Mouse (Mus musculus) granulocyte monocyte progenitor cell, adult 5-6 weeks (primary cell): ENCODE data around the gene Ip6k2. TPM values are rescaled to one million over a fixed set of nuclear protein-coding genes. Genes with fewer than 3 reads are reported as not detected.

Source experiments
- ATAC-seq: replicated peaks from 2 replicates; pipeline ENCODE4 v1.8.0; 2016; ENCODE audit warnings: mild to moderate bottlenecking, moderate TSS enrichment, inconsistent platforms; ENCODE audit not compliant: poor library complexity, severe bottlenecking
- total RNA-seq, 2 experiments: library from RNA; stranded (forward) in 1 of 2; stranded (reverse) in 1 of 2; fragments of 200-712, 200-1000 nt in 1 of 2; fragments of >200 nt in 1 of 2; fragmentation: Nextera tagmentation in 1 of 2; gene quantifications; 2 replicates each; pipeline ENCODE4 v1.2.3; 2014 to 2017

Ip6k2 gene
- total RNA-seq, 2 experiments from 2014 or later, result 25.5 to 35.8 TPM

DNA sequence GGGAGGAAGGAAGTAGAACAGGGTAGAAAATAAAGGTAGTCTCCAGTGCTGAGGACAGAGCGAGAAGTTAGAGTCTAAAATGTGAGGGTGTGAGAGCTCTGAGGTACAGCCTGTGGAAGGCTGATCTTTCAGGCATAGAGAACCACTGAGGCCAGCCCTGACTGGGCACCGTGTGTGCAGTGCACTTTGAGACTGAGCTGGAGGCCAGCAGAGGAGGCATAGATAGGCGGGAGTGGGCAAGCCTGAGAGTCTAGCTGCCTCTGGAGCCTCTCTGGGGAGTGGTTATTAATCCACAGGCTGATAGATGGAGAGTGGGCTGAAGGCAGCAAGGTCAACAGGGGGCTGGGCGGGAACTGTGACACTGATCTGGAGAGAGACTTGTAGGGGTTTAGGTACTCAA lies 1.7 kb upstream of the Ip6k2 start:
- ATAC-seq, result no peak

DNA sequence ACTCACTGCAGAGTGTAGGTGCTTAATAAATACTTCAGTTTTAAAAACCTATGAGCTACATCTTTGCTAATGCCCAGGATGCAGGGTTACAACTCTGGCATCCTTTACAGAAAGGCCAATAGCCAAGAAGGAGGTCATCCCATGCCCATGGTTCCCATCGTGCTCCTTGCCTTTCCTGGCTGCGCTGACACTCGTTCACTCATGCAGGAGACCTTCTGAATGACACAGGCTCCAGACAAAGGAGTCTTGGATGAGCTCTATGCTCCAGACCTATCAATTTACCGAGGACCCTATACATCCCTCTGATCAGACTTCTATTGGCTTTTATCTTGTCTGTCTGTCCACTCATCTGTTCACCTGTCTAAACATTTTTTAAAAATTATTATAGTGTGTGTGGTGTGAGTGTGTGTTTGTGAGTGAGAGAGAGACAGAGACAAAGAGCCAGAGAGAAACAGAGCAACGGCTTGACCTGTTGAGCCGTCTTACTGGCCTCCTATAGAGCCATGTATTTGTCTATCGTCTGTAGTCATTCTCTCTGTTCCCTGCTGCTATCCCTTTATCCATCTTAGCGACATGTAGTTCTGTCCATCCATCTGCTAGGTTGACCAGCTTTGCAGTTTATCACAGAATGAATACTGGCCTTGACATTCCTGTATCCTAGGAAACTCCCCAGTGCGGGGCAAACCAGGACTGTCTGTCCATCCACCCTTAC lies 604 bp upstream of the Ip6k2 start:
- no peak for ATAC-seq

DNA sequence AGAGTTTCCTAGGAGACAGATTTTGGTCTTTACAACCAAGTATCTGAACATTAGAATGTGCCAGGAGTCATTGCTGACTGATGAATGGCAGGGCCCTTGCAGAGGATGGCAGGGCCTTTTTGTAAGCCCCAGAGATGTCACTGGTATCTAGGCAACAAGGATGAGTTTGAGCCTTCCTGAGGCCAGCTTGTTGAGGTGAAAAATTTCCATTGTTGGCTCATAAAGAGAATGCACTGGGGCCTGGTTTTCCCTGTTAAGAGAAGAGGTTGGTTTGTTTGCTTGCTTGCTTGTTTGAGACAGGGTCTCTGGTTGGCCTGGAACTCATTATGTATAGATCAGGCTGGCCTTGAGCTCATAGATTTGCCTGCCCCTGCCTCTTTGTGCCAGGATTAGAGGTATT lies 1.8 kb downstream of the Ip6k2 start:
- ATAC-seq, result no peak

GRCm38 (mm10) chr9:108786494-108786893 lies 2.9 kb downstream of the Ip6k2 start:
- no peak for ATAC-seq

GRCm38 (mm10) chr9:108787080-108787479 lies 3.5 kb downstream of the Ip6k2 start:
- no peak for ATAC-seq

DNA sequence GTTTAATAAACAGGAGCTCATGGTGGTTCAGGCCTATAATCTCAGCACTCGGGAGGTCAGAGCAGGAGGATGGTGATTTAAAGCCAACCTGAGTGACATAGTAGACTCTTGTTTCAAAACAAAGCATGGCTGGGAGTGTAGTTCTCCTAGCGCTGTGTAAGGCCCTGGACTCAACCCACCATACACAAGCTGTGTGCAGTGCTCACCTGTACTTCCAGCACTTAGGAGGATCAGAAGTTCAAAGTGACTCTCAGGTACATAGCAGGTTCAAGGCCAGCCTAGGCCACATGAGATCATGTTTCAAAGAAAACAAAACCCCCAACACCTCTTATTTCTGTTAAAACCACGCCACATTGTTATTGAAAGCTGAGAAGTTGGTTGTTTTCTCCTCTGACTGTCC lies 5.1 kb downstream of the Ip6k2 start:
- no peak for ATAC-seq

DNA sequence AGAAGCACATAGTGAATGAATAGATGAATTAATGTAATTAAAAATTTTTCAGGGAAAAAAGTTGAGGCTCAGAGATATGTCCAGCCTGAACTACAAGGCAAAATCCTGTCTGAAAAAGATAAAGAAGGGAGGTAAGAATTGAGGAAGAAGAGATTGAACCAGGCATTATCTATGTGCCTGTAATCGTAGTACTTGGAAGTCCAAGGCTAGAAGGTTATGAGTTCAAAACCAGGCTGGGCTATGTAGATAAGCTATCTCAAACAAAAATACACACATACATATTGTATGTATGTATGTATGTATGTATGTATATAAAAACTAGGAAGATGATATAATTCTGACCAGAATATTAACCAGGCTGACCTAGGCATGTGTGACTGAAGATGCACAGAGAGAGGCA lies 8.7 kb downstream of the Ip6k2 start:
- ATAC-seq, result no peak

DNA sequence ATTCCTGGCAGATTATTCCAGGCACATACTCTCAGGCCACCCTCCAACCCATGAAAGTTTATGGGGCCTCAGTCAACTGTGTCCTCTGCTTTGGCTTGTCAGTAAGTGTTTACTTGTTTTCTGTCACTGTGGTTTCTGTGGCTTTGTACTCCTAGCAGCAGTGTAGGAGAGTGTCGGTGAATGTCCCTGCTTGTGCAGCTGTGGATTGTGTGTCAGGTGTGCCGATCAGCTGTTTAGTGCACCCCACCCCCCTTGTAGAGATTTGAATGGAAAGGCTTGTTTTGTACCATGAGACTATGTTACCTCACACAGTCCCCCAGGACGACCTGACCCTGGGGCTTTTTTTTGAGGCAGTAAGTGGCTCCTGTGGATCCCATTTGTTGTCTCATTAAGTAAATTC lies 9.1 kb downstream of the Ip6k2 start:
- no peak for ATAC-seq

DNA sequence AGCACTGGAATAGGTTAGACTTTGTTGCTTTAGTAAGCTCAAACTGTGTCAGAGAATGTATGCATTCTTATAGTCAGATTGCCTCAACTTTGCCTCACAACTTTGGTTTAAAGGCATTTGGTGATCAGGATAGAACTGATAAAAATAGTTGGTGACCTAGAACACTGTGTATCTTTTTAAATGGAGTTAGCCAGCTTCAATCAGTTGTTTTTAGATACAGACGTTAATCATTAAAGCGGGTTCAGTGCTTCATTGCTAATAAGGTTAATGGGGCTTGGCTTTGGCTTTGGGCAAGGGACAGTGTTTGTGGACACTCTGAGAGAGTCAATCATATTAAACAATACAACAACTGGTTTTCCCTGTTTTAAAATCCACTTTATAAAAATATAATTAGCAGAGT lies 11.7 kb downstream of the Ip6k2 start:
- no peak for ATAC-seq

DNA sequence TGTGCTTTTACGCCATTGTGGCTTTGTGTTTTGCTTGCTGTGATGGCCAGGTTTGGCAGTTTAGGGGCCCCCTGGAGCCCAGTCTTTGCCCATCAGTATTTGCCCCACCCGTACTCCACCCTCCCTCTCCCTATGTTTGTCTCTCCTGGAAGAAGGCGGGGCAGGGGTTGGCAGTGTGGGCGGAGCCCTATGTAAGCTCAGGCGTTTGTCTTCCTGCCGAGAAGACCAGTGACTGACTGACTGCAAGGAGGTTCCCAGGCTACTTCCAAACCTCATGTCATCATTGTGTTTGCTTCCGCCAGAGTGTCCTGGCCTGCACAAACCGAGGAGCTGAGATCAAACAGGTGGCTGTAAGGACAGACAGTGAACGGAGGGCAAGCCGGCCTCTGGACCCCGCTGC lies 12.2 kb downstream of the Ip6k2 start:
- peak; percentile 46; the same call in 1 of the 2 replicates for ATAC-seq

DNA sequence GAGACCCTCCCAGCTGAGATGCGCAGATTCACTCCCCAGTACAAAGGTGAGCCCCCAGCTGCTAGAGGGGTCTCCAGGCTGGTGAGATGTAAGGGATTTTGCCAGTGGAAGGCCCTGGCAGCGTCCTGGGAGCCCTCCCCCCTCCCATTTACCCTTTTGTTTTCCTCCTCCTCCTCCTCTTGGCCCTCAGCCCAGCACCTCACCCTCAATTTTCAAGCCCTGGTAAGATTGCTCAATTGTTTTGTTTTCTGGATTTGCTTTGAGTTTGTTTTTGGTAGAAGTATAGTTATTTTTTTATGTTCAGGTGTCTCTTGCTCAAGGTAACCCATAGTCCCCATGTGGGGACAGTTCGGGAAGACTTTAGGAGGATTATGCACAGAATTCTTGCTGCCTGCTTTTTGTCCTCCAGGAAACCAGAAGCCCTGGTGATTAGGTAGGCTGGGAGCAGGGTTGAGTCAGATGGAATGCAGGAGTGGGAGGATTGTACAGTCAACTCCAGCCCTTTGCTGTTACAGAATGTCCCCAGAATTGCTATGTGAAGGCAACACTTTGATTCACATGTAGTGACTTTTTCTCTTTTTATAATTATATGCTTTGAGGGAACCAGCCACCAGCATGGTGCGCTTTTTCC lies 12.9 kb downstream of the Ip6k2 start:
- ATAC-seq, result no peak

DNA sequence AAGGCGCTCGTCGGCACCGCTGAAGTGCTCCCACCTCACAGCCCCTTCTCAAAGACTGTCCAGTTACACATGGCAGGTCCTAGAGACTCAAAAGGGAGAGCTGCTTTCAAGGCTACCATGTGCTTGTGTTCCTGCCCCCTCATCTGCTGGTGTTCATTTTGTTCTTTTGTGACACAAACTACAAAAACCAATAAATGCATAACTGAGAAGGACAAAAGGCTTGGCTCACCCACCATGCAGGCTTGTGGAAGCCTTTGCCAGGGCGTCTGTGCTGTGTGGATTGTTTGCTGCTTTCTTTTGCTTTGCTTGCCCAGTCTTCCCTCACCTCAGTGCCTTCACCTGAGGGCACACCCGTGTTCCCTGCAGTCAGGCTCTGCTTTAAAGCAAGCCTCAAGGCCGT lies 13.9 kb downstream of the Ip6k2 start:
- ATAC-seq, result no peak

GRCm38 (mm10) chr9:108798508-108799075 lies 15.0 kb downstream of the Ip6k2 start:
- no peak for ATAC-seq

DNA sequence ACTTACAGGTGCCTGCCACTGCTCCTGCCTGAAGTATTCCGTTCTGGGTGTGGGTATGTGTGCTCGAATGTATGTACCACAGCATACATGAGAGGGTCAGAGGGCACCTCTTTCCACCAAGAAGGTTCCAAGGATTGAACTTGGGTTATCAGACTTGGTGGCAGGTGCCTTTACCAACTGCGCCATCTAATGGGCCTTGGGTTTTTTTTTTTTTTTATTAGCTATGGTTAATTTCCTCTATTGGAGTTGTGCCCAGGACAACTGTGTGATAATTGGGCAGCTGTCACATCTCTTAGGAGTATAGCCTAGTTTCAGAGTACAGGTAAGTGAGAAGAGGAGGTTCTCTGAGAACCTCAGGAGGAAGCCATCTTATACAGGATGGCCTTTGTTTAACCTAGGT lies 16.0 kb downstream of the Ip6k2 start:
- ATAC-seq, result no peak

GRCm38 (mm10) chr9:108805768-108806167 lies 22.2 kb downstream of the Ip6k2 start:
- ATAC-seq, result no peak

DNA sequence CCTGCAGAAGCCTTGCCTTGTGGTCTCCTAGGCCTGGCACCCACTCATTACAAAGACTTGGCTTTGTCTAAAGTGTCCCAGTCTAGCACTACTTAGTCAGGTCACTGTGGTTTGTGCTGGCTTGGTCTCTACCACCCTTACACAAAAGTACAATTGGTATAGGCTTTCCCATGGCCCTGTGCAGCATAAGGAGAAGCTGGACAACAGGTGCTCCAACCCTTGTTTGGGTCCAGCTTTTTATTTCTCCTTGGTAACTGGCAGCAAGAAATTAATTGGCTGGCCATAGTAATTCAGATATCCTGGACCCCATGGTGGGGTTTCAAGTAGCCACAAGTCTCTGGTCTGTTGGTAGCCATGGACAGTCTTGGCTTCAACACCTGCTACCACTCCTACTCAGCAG lies 22.8 kb downstream of the Ip6k2 start:
- no peak for ATAC-seq

DNA sequence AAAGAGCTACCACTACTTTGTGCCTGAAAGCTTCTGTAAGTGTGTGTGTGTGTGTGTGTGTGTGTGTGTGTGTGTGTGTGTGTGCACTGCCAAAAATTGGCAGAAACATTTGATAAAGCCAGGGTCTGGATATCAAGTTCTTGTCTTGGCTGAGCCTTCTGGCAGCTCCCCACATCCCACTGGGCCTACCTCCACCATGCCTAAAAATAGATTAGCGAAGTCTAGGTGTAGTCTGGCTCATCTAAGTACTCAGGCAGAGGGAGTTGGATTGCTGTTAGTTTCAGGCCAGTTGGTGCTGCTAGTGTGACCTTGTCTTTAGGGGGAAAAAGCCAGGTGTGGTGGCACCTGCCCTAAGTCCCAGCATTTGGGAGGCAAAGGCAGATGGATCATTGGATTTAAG lies 23.2 kb downstream of the Ip6k2 start:
- no peak for ATAC-seq

DNA sequence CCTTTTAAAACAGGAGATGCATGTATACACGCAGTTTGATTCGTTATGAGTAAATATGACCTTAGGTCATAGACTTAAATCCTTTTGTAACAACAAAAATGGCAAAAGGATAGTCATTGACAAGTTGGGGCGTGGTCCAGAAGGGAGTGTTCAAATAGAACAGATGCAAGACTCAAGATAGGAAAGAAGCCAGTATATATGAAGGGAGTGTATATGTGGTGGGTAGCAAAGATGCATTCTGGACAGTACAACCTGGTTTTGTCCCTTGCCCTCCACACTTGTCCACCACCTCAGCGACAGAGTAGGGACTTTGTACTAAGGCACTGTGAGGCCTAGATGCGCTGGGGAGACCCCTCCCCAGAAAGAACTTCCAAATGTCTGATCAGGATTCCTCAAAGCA lies 24.1 kb downstream of the Ip6k2 start:
- ATAC-seq, result no peak

- peak; percentile 65 for ATAC-seq
Observed at GRCm38 (mm10) chr9:108808163-108808665, 24.6 kb downstream of the Ip6k2 start, which contains the start of gene Nckipsd. Gene Nckipsd (plus strand): TSS chr9:108808368.

- peak; percentile 73 for ATAC-seq
Observed at GRCm38 (mm10) chr9:108809188-108809587, 25.6 kb downstream of the Ip6k2 start.

- ATAC-seq, result peak; percentile 80
Observed at GRCm38 (mm10) chr9:108809723-108810122, 26.1 kb downstream of the Ip6k2 start.

- no peak for ATAC-seq
Observed at GRCm38 (mm10) chr9:108810516-108810915, 26.9 kb downstream of the Ip6k2 start.
